Mouse (Mus musculus) large intestine, adult 2 months (tissue): Measurements from ENCODE around the gene Nrxn2. TPM values are rescaled to one million over a fixed set of nuclear protein-coding genes. Genes with fewer than 3 reads are reported as not detected.

Source experiments
- DNase-seq: peaks from one replicate; pipeline ENCODE4 v3.0.0-alpha.2; 2012; ENCODE audit warnings: low read depth, low spot score
- whole genome bisulfite sequencing: fragments of 180-500 bp; shearing (Covaris S2); methylation state at CpG from one replicate; pipeline ENCODE4 v1.1.7; 2018; 5-methylcytosine and 5-hydroxymethylcytosine counted together
- polyA plus RNA-seq: library from polyadenylated mRNA; depleted of rRNA; stranded (reverse); fragments of >200 nt; gene quantifications from 2 replicates; pipeline ENCODE4 v1.2.3, GENCODE M21; 2012

Nrxn2 gene
- polyA plus RNA-seq, 1 experiment: 2.1 TPM

- WGBS: 75% methylated on average over 5 of the region's 5 CpGs
- DNase-seq: no peak
Measured at GRCm38 (mm10) chr19:6409936-6410335, 8.6 kb upstream of the Nrxn2 start.

- 52% methylated on average over 14 of the region's 14 CpGs for WGBS
- no peak for DNase-seq
Measured at GRCm38 (mm10) chr19:6412798-6413197, 5.7 kb upstream of the Nrxn2 start.

- no peak for DNase-seq
- WGBS: 59% methylated on average over 6 of the region's 6 CpGs
Measured at GRCm38 (mm10) chr19:6415454-6415853, 3.1 kb upstream of the Nrxn2 start.

- 51% methylated on average over 9 of the region's 9 CpGs for WGBS
Measured at GRCm38 (mm10) chr19:6416124-6416770, 2.3 kb upstream of the Nrxn2 start.

GRCm38 (mm10) chr19:6416894-6417761 lies 1.4 kb upstream of the Nrxn2 start:
- 40% methylated on average over 12 of the region's 12 CpGs for WGBS
- DNase-seq: no peak

More at GRCm38 (mm10) chr19:6416124-6416770, 2.3 kb upstream of the Nrxn2 start:
- no peak for DNase-seq

GRCm38 (mm10) chr19:6418984-6419692 lies 607 bp downstream of the Nrxn2 start:
- WGBS: 15% methylated on average over 20 of the region's 23 CpGs
- DNase-seq: no peak

GRCm38 (mm10) chr19:6419805-6420310 lies 1.3 kb downstream of the Nrxn2 start:
- 50% methylated on average over 9 of the region's 9 CpGs for WGBS
- DNase-seq: no peak

- 25% methylated on average over 19 of the region's 19 CpGs for WGBS
- no peak for DNase-seq
Measured at GRCm38 (mm10) chr19:6420481-6421210, 2.1 kb downstream of the Nrxn2 start.

GRCm38 (mm10) chr19:6421211-6421590 lies 2.7 kb downstream of the Nrxn2 start:
- DNase-seq: no peak
- WGBS: 64% methylated on average over 9 of the region's 9 CpGs

GRCm38 (mm10) chr19:6422014-6422413 lies 3.5 kb downstream of the Nrxn2 start:
- DNase-seq: no peak
- 46% methylated on average over 7 of the region's 7 CpGs for WGBS

- DNase-seq: no peak
- 60% methylated on average over 16 of the region's 16 CpGs for WGBS
Measured at GRCm38 (mm10) chr19:6423241-6423640, 4.7 kb downstream of the Nrxn2 start.

- DNase-seq: no peak
- WGBS: 70% methylated on average over 8 of the region's 8 CpGs
Measured at GRCm38 (mm10) chr19:6424137-6424881, 5.8 kb downstream of the Nrxn2 start.

- no peak for DNase-seq
- 77% methylated on average over 5 of the region's 5 CpGs for WGBS
Measured at GRCm38 (mm10) chr19:6425595-6425994, 7.1 kb downstream of the Nrxn2 start.

- WGBS: 16% methylated on average over 13 of the region's 13 CpGs
- peak; percentile 25 for DNase-seq
Measured at GRCm38 (mm10) chr19:6426703-6427500, 8.4 kb downstream of the Nrxn2 start.

- 2% methylated on average over 90 of the region's 94 CpGs for WGBS
- DNase-seq: no peak
Measured at GRCm38 (mm10) chr19:6427653-6428434, 9.3 kb downstream of the Nrxn2 start.

- DNase-seq: no peak
- 3% methylated on average over 60 of the region's 60 CpGs for WGBS
Measured at GRCm38 (mm10) chr19:6428501-6429200, 10.1 kb downstream of the Nrxn2 start.

GRCm38 (mm10) chr19:6443016-6443415 lies 24.5 kb downstream of the Nrxn2 start:
- WGBS: 77% methylated on average over 10 of the region's 10 CpGs
- no peak for DNase-seq
